Mouse (Mus musculus): Measurements from ENCODE around the gene Rhbdl3. TPM values are rescaled to one million over a fixed set of nuclear protein-coding genes. Genes with fewer than 3 reads are reported as not detected.

Rhbdl3 gene
- polyA plus RNA-seq, 1 experiment from 2014 or later, result 15.2 TPM

- Histone ChIP-seq H3K4me2 (no peak overlapping the region), H3K27ac (ENCODE audit: low read depth, low read length) (no peak overlapping the region), H3K9me3 (ENCODE audit: control insufficient read depth, low read length) (no peaks in the 10 kb centered on the region; the same call in 1 of the 2 replicates), H3K4me3 (ENCODE audit: low read depth, low read length) (no peak overlapping the region), H3K4me1 (ENCODE audit: control insufficient read depth, insufficient read depth, low read length) (peaks cover 23% of the 10 kb centered on the region), H3K9ac (ENCODE audit: low read length) (no peak overlapping the region), H3K27me3 (ENCODE audit: control insufficient read depth, insufficient read depth, low read length) (no peaks in the 10 kb centered on the region; the same call in 1 of the 2 replicates), H3K36me3 (ENCODE audit: control insufficient read depth, insufficient read depth, low read length) (no peaks in the 10 kb centered on the region)
- WGBS, result 88% methylated on average over 3 of the region's 3 CpGs
- ATAC-seq (ENCODE audit: low FRiP score) (no peak), DNase-seq (ENCODE audit: low spot score, missing footprints) (no peak)
Measured at GRCm38 (mm10) chr11:80303746-80304145, 3.0 kb downstream of the Rhbdl3 start.

GRCm38 (mm10) chr11:80304846-80305245, 4.1 kb downstream of the Rhbdl3 start:
- no peaks in the 10 kb centered on the region for H3K36me3 ChIP-seq (ENCODE audit: control insufficient read depth, insufficient read depth, low read length)
- H3K4me3 ChIP-seq (ENCODE audit: low read depth, low read length), result no peak overlapping the region
- no peak overlapping the region for H3K9ac ChIP-seq (ENCODE audit: low read length)
- H3K4me1 ChIP-seq (ENCODE audit: control insufficient read depth, insufficient read depth, low read length), result peaks cover 14% of the 10 kb centered on the region
- no peak overlapping the region for H3K4me2 ChIP-seq
- DNase-seq (ENCODE audit: low spot score, missing footprints) (no peak), ATAC-seq (ENCODE audit: low FRiP score) (no peak)
- no peaks in the 10 kb centered on the region; the same call in 1 of the 2 replicates for H3K9me3 ChIP-seq (ENCODE audit: control insufficient read depth, low read length)
- 91% methylated on average over 10 of the region's 10 CpGs for WGBS
- no peaks in the 10 kb centered on the region; the same call in 1 of the 2 replicates for H3K27me3 ChIP-seq (ENCODE audit: control insufficient read depth, insufficient read depth, low read length)
- no peak overlapping the region for H3K27ac ChIP-seq (ENCODE audit: low read depth, low read length)

GRCm38 (mm10) chr11:80308537-80308936, 7.8 kb downstream of the Rhbdl3 start:
- no peak overlapping the region for H3K27ac ChIP-seq (ENCODE audit: low read depth, low read length)
- H3K27me3 ChIP-seq (ENCODE audit: control insufficient read depth, insufficient read depth, low read length), result no peaks in the 10 kb centered on the region
- no peak overlapping the region for H3K4me3 ChIP-seq (ENCODE audit: low read depth, low read length)
- peaks cover 16% of the 10 kb centered on the region for H3K4me1 ChIP-seq (ENCODE audit: control insufficient read depth, insufficient read depth, low read length)
- H3K9me3 ChIP-seq (ENCODE audit: control insufficient read depth, low read length), result no peaks in the 10 kb centered on the region; the same call in 1 of the 2 replicates
- no peak overlapping the region for H3K9ac ChIP-seq (ENCODE audit: low read length)
- no peak overlapping the region for H3K4me2 ChIP-seq
- ATAC-seq (ENCODE audit: low FRiP score), result no peak
- H3K36me3 ChIP-seq (ENCODE audit: control insufficient read depth, insufficient read depth, low read length), result no peaks in the 10 kb centered on the region
- DNase-seq (ENCODE audit: low spot score, missing footprints), result no peak
- 53% methylated on average over 6 of the region's 6 CpGs for WGBS

- Histone ChIP-seq H3K4me3 (ENCODE audit: low read depth, low read length) (no peak overlapping the region), H3K36me3 (ENCODE audit: control insufficient read depth, insufficient read depth, low read length) (no peaks in the 10 kb centered on the region), H3K27ac (ENCODE audit: low read depth, low read length) (peak overlapping the region; percentile 57), H3K4me1 (ENCODE audit: control insufficient read depth, insufficient read depth, low read length) (peaks cover 38% of the 10 kb centered on the region), H3K9me3 (ENCODE audit: control insufficient read depth, low read length) (no peaks in the 10 kb centered on the region), H3K27me3 (ENCODE audit: control insufficient read depth, insufficient read depth, low read length) (no peaks in the 10 kb centered on the region), H3K9ac (ENCODE audit: low read length) (no peak overlapping the region), H3K4me2 (no peak overlapping the region)
- 56% methylated on average over 4 of the region's 4 CpGs for WGBS
- ATAC-seq (ENCODE audit: low FRiP score), result no peak
- no peak for DNase-seq (ENCODE audit: low spot score, missing footprints)
Measured at GRCm38 (mm10) chr11:80311271-80311670, 10.6 kb downstream of the Rhbdl3 start.

GRCm38 (mm10) chr11:80312049-80312448, 11.3 kb downstream of the Rhbdl3 start:
- ATAC-seq (ENCODE audit: low FRiP score) (peak; percentile 67), DNase-seq (ENCODE audit: low spot score, missing footprints) (no peak)
- no peak overlapping the region for H3K4me2 ChIP-seq
- no peak overlapping the region for H3K4me3 ChIP-seq (ENCODE audit: low read depth, low read length)
- peaks cover 42% of the 10 kb centered on the region for H3K4me1 ChIP-seq (ENCODE audit: control insufficient read depth, insufficient read depth, low read length)
- H3K9ac ChIP-seq (ENCODE audit: low read length), result no peak overlapping the region
- H3K27me3 ChIP-seq (ENCODE audit: control insufficient read depth, insufficient read depth, low read length), result no peaks in the 10 kb centered on the region
- H3K9me3 ChIP-seq (ENCODE audit: control insufficient read depth, low read length), result no peaks in the 10 kb centered on the region
- no peaks in the 10 kb centered on the region for H3K36me3 ChIP-seq (ENCODE audit: control insufficient read depth, insufficient read depth, low read length)
- peak overlapping the region; percentile 85; the same call in 1 of the 2 replicates for H3K27ac ChIP-seq (ENCODE audit: low read depth, low read length)
- WGBS, result 45% methylated on average over 2 of the region's 2 CpGs

- 10% methylated on average over 6 of the region's 6 CpGs for WGBS
- Histone ChIP-seq H3K9me3 (ENCODE audit: control insufficient read depth, low read length) (no peaks in the 10 kb centered on the region), H3K27me3 (ENCODE audit: control insufficient read depth, insufficient read depth, low read length) (no peaks in the 10 kb centered on the region), H3K9ac (ENCODE audit: low read length) (peak overlapping the region; percentile 6; the same call in 1 of the 2 replicates), H3K4me3 (ENCODE audit: low read depth, low read length) (no peak overlapping the region), H3K36me3 (ENCODE audit: control insufficient read depth, insufficient read depth, low read length) (no peaks in the 10 kb centered on the region), H3K4me2 (no peak overlapping the region), H3K4me1 (ENCODE audit: control insufficient read depth, insufficient read depth, low read length) (peaks cover 42% of the 10 kb centered on the region), H3K27ac (ENCODE audit: low read depth, low read length) (peak overlapping the region; percentile 85)
- ATAC-seq (ENCODE audit: low FRiP score), result no peak
- DNase-seq (ENCODE audit: low spot score, missing footprints), result no peak
Measured at GRCm38 (mm10) chr11:80312565-80312964, 11.9 kb downstream of the Rhbdl3 start.

GRCm38 (mm10) chr11:80313462-80313861, 12.8 kb downstream of the Rhbdl3 start:
- Histone ChIP-seq H3K27ac (ENCODE audit: low read depth, low read length) (peak overlapping the region; percentile 85; the same call in 1 of the 2 replicates), H3K4me3 (ENCODE audit: low read depth, low read length) (no peak overlapping the region), H3K27me3 (ENCODE audit: control insufficient read depth, insufficient read depth, low read length) (no peaks in the 10 kb centered on the region), H3K9me3 (ENCODE audit: control insufficient read depth, low read length) (no peaks in the 10 kb centered on the region), H3K4me1 (ENCODE audit: control insufficient read depth, insufficient read depth, low read length) (peaks cover 44% of the 10 kb centered on the region), H3K36me3 (ENCODE audit: control insufficient read depth, insufficient read depth, low read length) (no peaks in the 10 kb centered on the region), H3K9ac (ENCODE audit: low read length) (no peak overlapping the region), H3K4me2 (no peak overlapping the region)
- ATAC-seq (ENCODE audit: low FRiP score) (no peak), DNase-seq (ENCODE audit: low spot score, missing footprints) (no peak)
- WGBS, result 72% methylated on average over 1 of the region's 1 CpGs

GRCm38 (mm10) chr11:80313944-80314343, 13.2 kb downstream of the Rhbdl3 start:
- no peak overlapping the region for H3K27ac ChIP-seq (ENCODE audit: low read depth, low read length)
- H3K27me3 ChIP-seq (ENCODE audit: control insufficient read depth, insufficient read depth, low read length), result no peaks in the 10 kb centered on the region
- H3K9me3 ChIP-seq (ENCODE audit: control insufficient read depth, low read length), result no peaks in the 10 kb centered on the region
- no peak overlapping the region for H3K9ac ChIP-seq (ENCODE audit: low read length)
- H3K4me3 ChIP-seq (ENCODE audit: low read depth, low read length), result no peak overlapping the region
- H3K4me1 ChIP-seq (ENCODE audit: control insufficient read depth, insufficient read depth, low read length), result peaks cover 44% of the 10 kb centered on the region
- WGBS, result 72% methylated on average over 4 of the region's 4 CpGs
- ATAC-seq (ENCODE audit: low FRiP score), result no peak
- no peaks in the 10 kb centered on the region for H3K36me3 ChIP-seq (ENCODE audit: control insufficient read depth, insufficient read depth, low read length)
- no peak overlapping the region for H3K4me2 ChIP-seq
- DNase-seq (ENCODE audit: low spot score, missing footprints), result no peak

GRCm38 (mm10) chr11:80315743-80316639, 15.3 kb downstream of the Rhbdl3 start:
- peak; percentile 91 for DNase-seq (ENCODE audit: low spot score, missing footprints)
- H3K4me1 ChIP-seq (ENCODE audit: control insufficient read depth, insufficient read depth, low read length), result peaks cover 44% of the 10 kb centered on the region

More at GRCm38 (mm10) chr11:80315743-80316639, 15.3 kb downstream of the Rhbdl3 start:
- peak; percentile 77 for ATAC-seq (ENCODE audit: low FRiP score)
- H3K9me3 ChIP-seq (ENCODE audit: control insufficient read depth, low read length), result no peaks in the 10 kb centered on the region
- peak overlapping the region; percentile 72 for H3K27ac ChIP-seq (ENCODE audit: low read depth, low read length)
- WGBS, result 34% methylated on average over 10 of the region's 10 CpGs
- H3K4me3 ChIP-seq (ENCODE audit: low read depth, low read length), result no peak overlapping the region
- no peaks in the 10 kb centered on the region for H3K27me3 ChIP-seq (ENCODE audit: control insufficient read depth, insufficient read depth, low read length)
- H3K4me2 ChIP-seq, result no peak overlapping the region
- H3K9ac ChIP-seq (ENCODE audit: low read length), result peak overlapping the region; percentile 39; the same call in 1 of the 2 replicates
- no peaks in the 10 kb centered on the region for H3K36me3 ChIP-seq (ENCODE audit: control insufficient read depth, insufficient read depth, low read length)

Measured in midbrain, embryonic 11.5 days (tissue).